Mouse (Mus musculus): ENCODE measurements around the gene Enah. TPM values are rescaled to one million over a fixed set of nuclear protein-coding genes. Genes with fewer than 3 reads are reported as not detected.

The Enah gene
- polyA plus RNA-seq, 2 experiments from 2014 or later: 0.29 to 1.3 TPM

DNA sequence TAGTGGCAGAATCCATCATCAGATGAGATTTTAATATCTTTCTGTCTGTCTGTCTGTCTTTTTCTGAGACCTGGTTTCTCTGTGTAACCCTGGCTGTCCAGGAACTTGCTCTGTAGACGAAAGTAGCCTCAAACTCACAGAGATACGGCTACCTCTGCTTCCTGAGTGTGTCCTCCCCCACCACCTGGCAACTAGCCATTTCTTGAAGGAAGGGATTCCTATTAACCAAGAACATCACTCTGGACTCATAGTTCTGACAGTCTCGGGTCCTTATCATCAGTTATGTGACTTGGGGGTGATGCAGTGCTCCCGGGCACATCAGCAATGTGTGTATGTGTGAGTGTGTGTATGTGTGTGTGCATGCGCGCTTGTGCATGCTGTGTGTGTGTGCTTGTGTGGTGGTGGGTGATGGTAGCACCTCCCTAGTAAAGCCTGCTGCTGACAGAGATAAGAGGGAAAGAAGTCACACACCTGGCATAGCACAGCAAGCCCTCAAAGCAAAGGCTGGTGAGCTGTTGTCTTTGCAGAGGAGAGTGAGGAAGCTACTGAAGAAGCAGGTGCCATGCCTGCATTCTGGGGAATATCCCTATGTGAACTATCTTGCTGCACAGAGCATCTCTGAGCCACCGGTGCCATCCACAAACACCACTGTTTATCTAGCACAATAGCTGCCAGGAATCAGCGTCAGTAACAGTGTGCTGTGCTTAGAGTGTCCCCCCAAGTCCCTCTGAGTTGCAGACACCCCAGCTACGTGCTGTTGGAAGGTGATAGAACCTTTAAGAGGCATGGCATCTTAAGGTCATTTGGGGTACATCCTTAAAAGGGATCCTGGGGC lies 146.5 kb downstream of the Enah start:
- ATAC-seq: no peak

DNA sequence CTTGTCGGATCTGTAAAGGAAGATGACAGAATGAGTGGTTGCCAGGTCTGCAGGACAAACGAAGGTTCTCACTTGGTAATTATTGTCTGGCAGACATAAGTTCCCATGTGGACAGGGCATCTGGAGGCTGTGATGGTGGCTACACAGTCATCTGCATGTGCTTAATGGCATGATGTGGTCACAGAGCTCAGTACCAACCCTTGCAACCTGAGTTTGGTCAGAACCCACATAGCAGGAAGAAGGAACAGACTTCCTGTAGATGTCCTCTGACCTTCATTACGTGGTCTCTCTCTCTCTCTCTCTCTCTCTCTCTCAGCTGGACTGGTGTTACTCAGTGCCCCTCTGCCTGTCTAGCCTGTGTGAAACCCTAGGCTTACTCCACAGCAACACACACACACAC lies 147.2 kb downstream of the Enah start:
- ATAC-seq: no peak

DNA sequence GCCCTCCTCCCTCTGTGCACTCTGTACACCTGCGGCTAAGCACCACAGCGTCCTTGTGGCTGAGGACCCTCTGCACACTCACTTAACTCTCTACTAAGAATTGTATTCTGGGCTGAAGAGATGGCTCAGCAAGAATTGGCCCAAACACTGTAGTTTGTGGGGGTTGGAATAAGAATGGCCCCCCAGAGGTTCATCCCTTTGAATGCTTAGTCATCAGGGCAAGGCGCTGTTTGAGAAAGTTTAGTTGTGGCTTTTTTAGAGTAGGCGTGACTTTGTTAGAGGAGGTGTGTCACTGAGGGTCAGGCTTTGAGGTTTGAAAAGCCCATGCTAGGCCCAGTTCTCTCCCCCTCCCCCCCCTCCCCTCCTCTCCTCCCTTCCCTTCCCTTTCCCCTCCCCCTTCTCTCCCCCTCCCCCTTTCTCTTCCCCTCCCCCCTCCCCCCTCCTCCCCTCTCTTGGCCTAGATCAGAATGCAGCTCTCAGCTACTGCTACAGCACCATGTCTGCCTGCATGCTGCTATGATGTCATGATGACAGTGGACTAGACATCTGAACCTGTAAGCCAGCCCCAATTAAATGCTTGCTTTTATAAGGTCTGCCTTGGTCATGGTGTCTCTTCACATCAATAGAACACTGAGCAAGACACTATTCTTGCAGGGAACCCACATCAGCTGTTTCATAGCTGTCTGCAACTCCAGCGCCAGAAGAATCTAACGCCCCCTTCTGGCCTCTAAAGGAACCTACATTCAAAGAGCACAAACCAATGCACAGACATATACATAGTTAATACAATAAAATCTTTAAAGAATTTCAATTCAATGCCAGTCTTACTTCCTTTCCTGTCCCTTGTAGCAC lies 153.1 kb downstream of the Enah start:
- peak; percentile 34 for ATAC-seq

DNA sequence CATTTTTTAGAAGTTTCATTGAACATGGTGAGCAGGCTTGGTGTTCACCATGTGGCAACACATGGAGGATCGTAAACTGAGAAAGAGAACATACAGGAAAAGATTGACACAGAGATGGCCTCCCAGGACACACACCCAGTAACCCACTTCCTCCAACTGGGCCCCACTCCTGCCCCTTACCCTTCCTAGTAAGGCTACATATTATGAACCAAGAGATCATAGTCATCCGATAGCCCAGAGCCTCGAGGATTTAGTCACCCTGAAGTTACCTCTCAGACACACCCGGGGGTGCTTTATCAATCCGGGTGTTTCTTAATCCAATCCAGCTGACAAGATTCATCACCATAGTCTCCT lies 153.9 kb downstream of the Enah start:
- peak; percentile 15 for ATAC-seq

DNA sequence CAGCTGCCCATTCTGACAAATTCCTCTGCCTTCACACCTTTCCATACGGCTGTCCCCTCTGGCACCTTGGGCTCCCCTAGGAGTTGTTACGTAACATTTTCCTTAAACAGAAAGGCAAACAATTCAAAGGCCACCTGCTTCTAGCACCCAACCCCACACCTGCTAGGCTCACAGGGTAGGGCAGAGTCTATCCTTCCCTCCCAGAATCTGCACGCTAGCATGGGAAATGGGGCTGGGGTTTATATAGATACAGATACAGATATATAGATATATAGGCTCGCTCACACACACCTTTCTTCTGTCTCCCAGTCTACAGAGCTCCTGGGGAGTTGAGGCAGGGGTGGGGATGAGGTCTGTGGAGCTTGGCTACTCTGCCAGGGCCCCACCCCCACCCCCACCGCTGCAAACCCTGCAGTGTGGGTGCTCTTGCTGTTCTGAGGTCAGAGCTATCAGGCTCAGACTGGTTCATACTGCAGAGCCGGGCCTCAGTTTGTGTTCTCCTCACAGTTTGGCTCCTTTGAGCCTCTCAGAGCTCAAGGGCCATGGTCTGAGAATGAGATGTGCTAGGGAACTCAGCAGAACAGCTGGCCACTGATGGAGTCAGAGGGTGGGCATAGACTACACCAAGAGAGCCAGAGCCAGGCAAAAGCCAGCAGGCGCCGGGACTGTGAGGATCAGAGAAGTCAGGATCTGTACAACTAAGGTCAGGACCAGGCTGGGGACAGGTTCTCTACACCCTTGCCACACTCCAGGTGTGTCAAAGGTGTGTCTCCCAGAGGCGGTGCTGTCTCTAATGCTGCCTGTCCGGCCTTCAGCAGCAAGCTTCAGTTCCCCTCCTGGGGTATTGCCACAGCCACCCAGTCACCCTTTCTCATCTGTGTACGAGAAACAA lies 154.6 kb downstream of the Enah start:
- no peak for ATAC-seq

DNA sequence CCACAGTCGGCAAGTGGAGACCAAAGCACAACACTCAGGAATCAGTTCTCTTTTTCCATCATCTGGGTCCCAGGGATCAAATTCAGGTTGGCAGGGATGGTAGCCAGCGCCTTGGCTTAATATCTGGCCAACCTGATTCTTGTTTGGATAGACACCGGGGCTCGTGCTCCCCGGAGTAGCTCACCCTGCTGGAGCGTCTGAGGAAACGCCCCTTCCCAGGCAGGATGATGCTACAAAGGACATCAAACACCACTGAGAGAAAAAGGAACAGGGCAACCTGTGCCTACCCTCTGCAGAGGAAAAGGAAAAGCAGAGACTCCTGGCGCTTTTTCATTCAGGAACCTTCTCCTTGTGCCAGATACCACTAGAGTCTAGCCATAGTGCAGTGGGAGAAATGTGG lies 156.4 kb downstream of the Enah start:
- no peak for ATAC-seq

DNA sequence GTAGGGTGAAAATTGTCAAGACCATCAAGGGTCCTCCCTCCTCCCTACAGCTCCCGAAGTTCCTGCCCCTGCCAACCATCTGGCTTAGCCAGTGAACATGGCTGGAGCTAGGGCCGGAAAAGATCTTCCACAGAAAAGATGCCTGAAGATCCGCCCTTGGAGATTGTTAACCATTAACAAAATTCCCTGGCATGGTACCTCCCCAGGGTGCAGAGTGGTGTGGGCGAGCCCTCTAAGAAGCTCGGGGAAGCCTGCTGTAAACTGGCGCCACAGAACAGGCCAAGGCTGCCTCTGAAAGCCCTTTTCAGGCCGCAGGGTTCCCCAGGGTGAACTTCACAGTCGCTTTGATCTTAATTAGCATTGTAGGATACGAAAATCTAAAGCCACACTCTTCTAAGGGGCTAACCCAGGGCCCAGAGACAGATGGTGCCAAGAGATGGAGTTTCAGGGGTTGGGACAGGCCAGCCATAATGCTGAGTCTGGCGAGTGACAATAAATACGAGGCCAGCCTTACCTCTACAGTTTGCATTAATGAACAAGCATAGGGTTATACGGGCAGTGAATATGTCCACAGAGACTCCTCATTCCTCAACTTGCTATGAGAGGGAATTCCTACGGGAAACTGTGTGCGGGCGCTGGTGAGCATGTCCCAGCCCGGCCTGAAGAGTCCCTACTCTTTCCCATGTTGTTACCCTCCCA lies 157.0 kb downstream of the Enah start:
- ATAC-seq: no peak

DNA sequence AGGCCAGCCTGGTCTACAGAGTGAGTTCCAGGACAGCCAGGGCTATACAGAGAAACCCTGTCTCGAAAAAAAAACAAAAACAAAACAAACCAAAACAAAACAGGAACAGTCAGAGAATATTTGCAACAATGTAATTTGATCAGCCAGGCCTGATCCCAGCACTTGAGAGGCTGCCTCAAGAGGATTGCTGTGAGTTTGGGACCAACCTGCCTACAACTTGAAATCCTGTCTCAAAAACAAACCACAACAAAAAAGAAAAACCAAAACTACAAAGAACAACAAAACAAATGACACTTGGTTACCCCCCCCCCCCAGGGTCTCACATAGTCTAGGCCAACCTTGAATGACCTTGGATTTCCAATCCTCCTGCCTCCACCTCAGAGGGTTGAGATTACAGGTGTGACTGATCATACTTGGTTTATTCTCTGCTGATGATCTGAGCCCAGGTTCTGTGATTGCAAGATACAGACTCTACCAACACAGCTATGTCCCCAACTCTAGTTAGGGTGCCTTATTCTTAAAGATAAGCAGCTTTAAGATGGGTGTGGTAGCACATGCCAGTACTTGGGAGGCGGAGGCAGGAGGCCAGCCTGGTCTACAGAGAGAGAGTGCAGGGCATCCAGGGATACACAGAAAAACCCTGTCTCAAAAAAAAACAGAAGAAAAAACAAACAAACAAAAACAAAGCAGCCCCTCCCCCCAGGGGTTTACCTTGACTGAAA lies 158.4 kb downstream of the Enah start:
- no peak for ATAC-seq

DNA sequence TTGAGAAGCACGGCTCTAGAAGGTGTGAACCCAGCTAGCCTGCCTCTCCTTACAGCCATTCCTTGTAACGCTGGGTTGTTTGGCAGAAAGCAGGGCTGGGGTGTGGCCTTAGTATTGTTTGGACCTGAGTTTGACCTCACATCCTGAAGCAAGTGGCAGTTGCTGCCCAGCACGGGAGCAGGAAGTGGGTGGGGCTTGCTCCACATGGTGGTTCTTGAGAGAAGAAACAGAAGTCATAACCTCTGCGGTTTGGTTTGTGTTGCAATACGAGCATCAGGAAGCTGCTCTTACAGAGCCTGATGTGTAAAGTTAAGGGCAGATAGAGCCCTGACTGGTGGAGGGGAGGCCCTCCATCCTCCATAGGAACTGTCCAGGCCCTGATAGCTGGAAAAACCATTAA lies 159.1 kb downstream of the Enah start:
- peak; percentile 96 for ATAC-seq

DNA sequence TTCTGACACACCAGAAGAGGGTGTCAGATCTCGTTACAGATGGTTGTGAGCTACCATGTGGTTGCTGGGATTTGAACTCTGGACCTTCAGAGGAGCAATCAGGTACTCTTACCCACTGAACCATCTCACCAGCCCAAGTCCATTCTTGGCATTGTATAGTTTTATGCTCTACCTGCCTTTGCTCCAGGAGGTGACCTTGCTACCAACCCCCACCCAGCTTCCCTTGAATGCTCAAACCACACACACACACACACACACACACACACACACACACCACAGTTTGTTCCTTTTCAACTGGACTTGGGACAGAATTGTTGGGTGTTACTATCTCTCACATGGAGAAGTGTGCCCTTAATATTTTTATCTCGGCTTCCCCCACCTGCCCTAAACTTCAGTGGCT lies 163.5 kb downstream of the Enah start:
- ATAC-seq: no peak

DNA sequence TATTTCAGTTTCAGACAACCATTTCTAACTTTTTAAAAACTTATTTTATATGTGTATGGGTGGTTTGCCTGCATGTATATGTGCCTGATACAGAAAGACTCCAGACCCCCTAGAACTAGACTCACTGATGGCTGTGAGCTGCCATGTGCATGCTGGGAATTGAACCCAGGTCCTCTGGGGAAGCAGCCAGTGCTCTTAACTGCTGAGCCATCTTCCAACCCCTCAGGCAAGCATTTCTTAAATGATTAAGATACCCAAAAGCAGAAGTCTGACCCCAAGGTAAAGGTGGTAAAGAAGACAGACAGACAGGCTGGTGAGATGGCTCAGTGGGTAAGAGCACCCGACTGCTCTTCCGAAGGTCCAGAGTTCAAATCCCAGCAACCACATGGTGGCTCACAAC lies 165.0 kb downstream of the Enah start:
- ATAC-seq: no peak

DNA sequence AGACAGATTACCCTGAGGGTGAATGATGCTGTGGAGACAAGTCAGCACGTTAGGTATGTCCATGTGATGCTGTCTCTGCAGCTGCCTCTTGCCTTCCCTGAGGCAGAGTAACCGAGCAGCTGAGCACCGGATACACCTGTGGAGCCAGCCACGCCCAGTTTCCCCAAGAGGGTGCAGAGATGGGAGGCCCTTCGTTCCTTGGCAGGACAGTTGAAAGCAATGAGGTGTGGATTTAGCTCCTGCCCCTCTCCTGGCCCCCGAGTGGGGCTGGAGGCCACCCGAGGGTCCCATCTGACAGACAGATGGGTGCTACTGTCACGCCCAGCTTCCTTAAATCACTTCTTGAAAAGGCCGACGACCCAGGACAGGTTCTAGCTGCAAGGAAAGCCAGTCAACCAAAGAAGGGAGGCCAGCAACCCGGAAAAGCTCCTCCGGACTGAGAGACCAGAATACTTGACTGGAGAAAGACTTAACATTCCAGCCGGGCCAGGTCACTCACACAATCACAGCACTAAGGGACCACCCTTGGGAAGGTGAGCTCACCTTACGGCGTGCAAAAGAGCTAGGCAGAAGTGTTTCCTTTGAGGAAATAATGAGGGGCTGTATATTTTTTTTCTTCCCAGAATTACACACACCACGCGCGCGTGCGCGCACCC lies 166.6 kb downstream of the Enah start:
- peak; percentile 98 for ATAC-seq

DNA sequence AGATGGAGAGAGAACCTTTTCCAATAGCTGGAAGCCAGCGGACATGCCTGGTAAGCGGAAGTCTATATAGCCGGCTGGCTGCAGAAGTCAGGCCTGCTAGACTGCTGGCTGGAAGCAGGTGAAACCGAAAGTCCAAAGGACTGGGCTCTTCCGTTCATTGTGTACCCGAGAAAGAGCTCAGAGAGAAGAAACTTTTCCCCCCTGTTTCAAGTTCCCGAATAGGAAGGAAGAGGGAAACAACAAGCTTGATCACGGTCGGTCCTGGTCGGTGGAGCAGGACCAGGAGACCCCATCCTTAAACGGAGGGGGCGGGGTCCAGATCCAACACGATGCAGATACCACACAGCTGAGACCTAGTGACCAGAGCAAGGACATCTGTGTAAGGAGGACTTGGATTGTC lies 167.3 kb downstream of the Enah start:
- peak; percentile 70 for ATAC-seq

DNA sequence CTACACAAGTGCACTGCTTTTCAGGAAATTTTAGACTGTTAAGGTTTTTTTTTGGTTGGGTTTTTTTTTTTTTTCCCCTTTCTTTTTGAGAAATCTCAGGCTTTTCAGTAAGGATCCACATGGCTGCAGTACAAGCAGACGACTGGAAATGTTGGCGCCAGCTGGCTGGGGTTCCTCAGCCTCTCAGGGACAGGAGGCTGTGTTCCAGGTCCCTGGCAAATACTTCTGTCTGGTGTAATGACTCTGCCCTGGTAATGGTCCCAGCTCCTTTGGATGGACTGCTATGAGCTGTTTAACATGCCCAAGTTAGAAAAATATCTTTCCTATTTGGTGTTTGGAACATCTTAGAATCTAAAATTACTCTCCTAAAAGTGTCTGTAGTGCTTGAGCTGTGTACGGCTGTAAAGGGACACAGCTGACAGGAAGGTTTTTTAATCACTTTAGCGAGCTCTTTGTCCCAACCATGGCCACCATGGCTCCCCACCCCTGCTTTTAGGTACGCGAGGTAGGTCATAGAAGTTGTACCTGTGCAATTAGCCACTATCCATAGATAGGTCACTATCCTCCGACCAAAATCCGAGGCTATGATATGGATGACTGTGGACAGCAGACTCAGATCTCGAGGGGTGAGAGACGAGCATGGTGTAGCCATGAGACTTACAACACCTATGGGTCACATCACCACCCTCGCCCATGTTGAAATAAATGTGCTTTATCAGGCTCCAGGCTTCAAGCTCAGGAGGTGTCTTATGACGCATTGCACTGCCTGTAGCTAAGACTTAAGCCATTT lies 168.1 kb downstream of the Enah start:
- ATAC-seq: no peak

DNA sequence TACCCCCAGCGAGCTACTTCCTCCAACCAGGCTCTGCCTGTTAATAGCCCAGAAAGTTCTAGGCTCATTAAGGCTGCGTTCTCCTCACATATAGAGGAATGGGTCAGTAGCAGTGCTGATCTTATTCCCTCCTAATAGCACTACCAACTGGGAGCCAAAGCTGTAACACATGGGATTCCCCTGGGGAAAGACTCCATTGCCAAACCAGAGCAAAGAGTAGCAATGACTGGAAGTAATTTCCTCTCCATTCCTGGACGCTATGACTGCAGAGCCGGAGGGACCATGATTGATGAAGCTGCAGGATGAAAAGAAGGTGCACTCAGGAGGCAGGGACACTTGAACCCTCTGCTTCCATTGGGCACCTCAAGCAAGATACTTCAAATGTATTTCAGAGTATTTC lies 169.3 kb downstream of the Enah start:
- no peak for ATAC-seq

DNA sequence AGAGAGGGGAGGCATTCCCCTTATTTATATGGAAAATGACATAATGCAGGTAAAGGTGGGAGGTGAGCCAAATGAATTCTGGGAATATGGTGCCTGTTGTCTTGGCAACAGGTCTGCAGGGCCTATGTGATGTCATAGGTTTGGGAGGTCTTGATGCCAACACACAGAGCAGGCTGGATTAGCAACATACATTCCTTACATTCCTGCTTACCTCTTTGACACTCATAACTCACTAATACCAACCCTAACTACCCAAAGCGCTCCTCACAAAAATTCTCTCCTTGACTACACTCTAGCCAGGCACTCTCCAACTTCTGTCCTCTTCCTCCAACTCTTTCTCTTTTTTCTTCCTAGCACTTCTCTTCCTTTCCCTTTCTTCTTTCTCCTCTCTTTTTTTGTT lies 171.6 kb downstream of the Enah start:
- no peak for ATAC-seq

DNA sequence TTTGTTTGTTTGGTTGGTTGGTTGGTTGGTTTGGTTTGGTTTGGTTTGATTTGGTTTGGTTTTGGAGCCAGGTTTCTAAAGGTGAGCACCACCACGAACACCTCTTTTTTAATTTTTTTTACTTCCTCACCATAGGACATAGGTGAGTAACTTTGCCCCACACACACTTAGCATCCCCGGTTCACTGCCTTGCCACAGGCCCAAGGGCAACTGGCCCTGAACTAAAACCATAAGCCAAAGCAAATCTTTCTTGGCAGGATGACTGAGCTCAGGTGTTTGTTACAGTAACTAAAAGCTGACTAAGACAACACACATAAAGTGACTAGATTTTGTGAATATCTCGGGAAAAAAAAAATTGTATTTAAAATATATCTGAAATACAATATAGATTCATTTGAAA lies 172.4 kb downstream of the Enah start:
- ATAC-seq: no peak
